ENCODE assay signal across 8 mouse cellular contexts in the genomic region with DNA sequence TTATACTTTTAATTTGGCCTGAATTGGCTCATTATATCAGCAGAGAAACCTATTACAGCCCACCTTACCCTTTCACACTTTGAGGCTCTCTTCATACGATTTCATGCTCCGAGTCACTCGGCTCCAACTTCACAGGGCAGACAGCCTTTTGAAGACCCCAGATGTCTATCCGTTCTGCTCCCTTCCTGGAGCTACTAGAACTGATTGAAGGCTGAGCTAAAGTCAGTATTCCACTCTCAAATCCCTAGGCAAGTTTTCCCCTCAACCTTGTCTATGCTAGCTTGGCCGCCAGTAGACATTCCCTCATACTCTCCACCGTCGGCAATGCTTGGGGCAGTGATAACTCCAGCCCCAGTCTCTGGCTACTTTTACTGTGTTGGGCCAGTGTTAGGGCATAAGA. TPM values are rescaled to one million over a fixed set of nuclear protein-coding genes. Genes with fewer than 3 reads are reported as not detected.
DNase-seq lines count a peak whose midpoint lies in the region; ATAC-seq and TF ChIP-seq lines count a peak whose summit lies in the region.
"Had no signal": no experiment of that assay in that cellular context is flagged by ENCODE, and none has a peak within 500 bp of the region (broad histone marks: within the 10 kb centered on the region; RNA-seq: fewer than 3 reads in every experiment).

No protein-coding gene starts in this region.

- peak overlapping the region; percentile 87 for H3K4me3 ChIP-seq in hindbrain, embryonic 10.5 days
- H3K4me3 ChIP-seq in hindbrain, embryonic 11.5 days (ENCODE audit: low read depth, low read length), result no peak overlapping the region
- peak overlapping the region; percentile 65 for H3K4me3 ChIP-seq in thymus, adult 2 months (ENCODE audit: control insufficient read depth, insufficient read depth, low read length)
- peak overlapping the region; percentile 95 for H3K4me3 ChIP-seq in limb, embryonic 10.5 days

- H3K9me3 ChIP-seq in hindbrain, embryonic 10.5 days, result no peaks in the 10 kb centered on the region
- H3K9me3 ChIP-seq in hindbrain, embryonic 11.5 days (ENCODE audit: control insufficient read depth, low read length), result no peaks in the 10 kb centered on the region
- H3K9me3 ChIP-seq in limb, embryonic 10.5 days (replicated peaks), result no peaks in the 10 kb centered on the region

- WGBS in hindbrain, embryonic 10.5 days, result 51% methylated on average over 7 of the region's 7 CpGs
- WGBS in hindbrain, embryonic 11.5 days, result 51% methylated on average over 7 of the region's 7 CpGs
- WGBS in thymus, adult 2 months, result 5% methylated on average over 7 of the region's 7 CpGs
- WGBS in limb, embryonic 10.5 days, result 53% methylated on average over 7 of the region's 7 CpGs

- peaks cover 6% of the 10 kb centered on the region for H3K36me3 ChIP-seq in hindbrain, embryonic 10.5 days
- H3K36me3 ChIP-seq in hindbrain, embryonic 11.5 days (ENCODE audit: control insufficient read depth, insufficient read depth, low read length), result no peaks in the 10 kb centered on the region
- H3K36me3 ChIP-seq in thymus, adult 2 months (ENCODE audit: control insufficient read depth, insufficient read depth, low read length), result peaks cover under 1% of the 10 kb centered on the region
- peaks cover 4% of the 10 kb centered on the region for H3K36me3 ChIP-seq in limb, embryonic 10.5 days

- ATAC-seq in hindbrain, embryonic 11.5 days (ENCODE audit: low FRiP score), result no peak
- no peak for ATAC-seq in megakaryocyte-erythroid progenitor cell, adult 5-6 weeks (replicated peaks; ENCODE audit: low FRiP score, low TSS enrichment, poor library complexity, severe bottlenecking)

- no peak for DNase-seq in hindbrain, embryonic 10.5 days (ENCODE audit: low spot score)
- DNase-seq in hindbrain, embryonic 11.5 days (ENCODE audit: low spot score), result no peak
- no peak for DNase-seq in thymus, adult 2 months
- no peak for DNase-seq in thymus, postnatal 4 days
- no peak for DNase-seq in limb, embryonic 10.5 days (ENCODE audit: low spot score)
- no peak for DNase-seq in layer of hippocampus, postnatal 14 days (ENCODE audit: low spot score in 2 of 2)
- DNase-seq: right cerebral cortex, postnatal 4 days had no signal

- H3K9ac ChIP-seq in hindbrain, embryonic 11.5 days (ENCODE audit: low read depth, low read length), result no peak overlapping the region

- no peaks in the 10 kb centered on the region for H3K27me3 ChIP-seq in hindbrain, embryonic 10.5 days (ENCODE audit: insufficient read depth, poor library complexity, severe bottlenecking)
- H3K27me3 ChIP-seq in hindbrain, embryonic 11.5 days (ENCODE audit: control insufficient read depth, insufficient read depth, low read length), result no peaks in the 10 kb centered on the region
- no peaks in the 10 kb centered on the region for H3K27me3 ChIP-seq in thymus, adult 2 months (ENCODE audit: control insufficient read depth, insufficient read depth, low read length)
- H3K27me3 ChIP-seq in limb, embryonic 10.5 days (ENCODE audit: low read depth, poor library complexity, severe bottlenecking), result no peaks in the 10 kb centered on the region

- H3K4me2 ChIP-seq in hindbrain, embryonic 11.5 days (replicated peaks; ENCODE audit: low read depth, low read length), result no peak overlapping the region

- H3K27ac ChIP-seq in hindbrain, embryonic 10.5 days, result peak overlapping the region; percentile 99
- no peak overlapping the region for H3K27ac ChIP-seq in hindbrain, embryonic 11.5 days (ENCODE audit: low read depth, low read length)
- peak overlapping the region; percentile 95 for H3K27ac ChIP-seq in thymus, adult 2 months (ENCODE audit: control insufficient read depth, insufficient read depth, low read length)
- H3K27ac ChIP-seq in limb, embryonic 10.5 days, result peak overlapping the region; percentile 100

- H3K4me1 ChIP-seq in hindbrain, embryonic 10.5 days (replicated peaks), result peaks cover 94% of the 10 kb centered on the region
- H3K4me1 ChIP-seq in hindbrain, embryonic 11.5 days (replicated peaks; ENCODE audit: control insufficient read depth, insufficient read depth, low read length), result peaks cover 29% of the 10 kb centered on the region
- peaks cover 38% of the 10 kb centered on the region for H3K4me1 ChIP-seq in thymus, adult 2 months (replicated peaks; ENCODE audit: control insufficient read depth, insufficient read depth, low read length)
- peaks cover 88% of the 10 kb centered on the region for H3K4me1 ChIP-seq in limb, embryonic 10.5 days

- TF ChIP-seq POLR2A in thymus, adult 2 months (IDR thresholded peaks at IDR 0.05; ENCODE audit: control insufficient read depth, extremely low read depth, insufficient read depth, low read length, poor library complexity), result no peak

- TF ChIP-seq CTCF in thymus, adult 2 months (IDR thresholded peaks at IDR 0.05; ENCODE audit: borderline replicate concordance, control insufficient read depth, extremely low read depth, insufficient read depth, low read length, poor library complexity), result no peak

RNA-seq across cellular contexts. Expression of a gene that starts 0.4 kb away (rescaled TPM):
- polyA plus RNA-seq in hindbrain, embryonic 10.5 days (2016; fragmentation: Nextera tagmentation; extraction: Ambion mirVana), result 8.1 and 8.4 TPM in 2 replicates
- polyA plus RNA-seq in hindbrain, embryonic 11.5 days (2014; fragmentation: Nextera tagmentation; extraction: Ambion mirVana), result 3.2 and 5.9 TPM in 2 replicates
- 208 and 222 TPM in 2 replicates for polyA plus RNA-seq in thymus, adult 2 months (2012; rRNA removed)
- polyA plus RNA-seq in limb, embryonic 10.5 days (2016; fragmentation: Nextera tagmentation; extraction: Ambion mirVana), result 4.8 and 10.5 TPM in 2 replicates
- total RNA-seq in megakaryocyte-erythroid progenitor cell, adult 5-6 weeks (2014; fragmentation: Nextera tagmentation), result 28.0 and 33.0 TPM in 2 replicates
- total RNA-seq in megakaryocyte-erythroid progenitor cell, adult 5-6 weeks (2017), result 7.8 and 11.2 TPM in 2 replicates
- 1 to 10 TPM; 3.1 to 3.5 TPM for total RNA-seq in layer of hippocampus, postnatal 14 days (2021)

RNA-seq across cellular contexts. Expression of a gene that starts 1.9 kb away (rescaled TPM):
- polyA plus RNA-seq in hindbrain, embryonic 10.5 days (2016; fragmentation: Nextera tagmentation; extraction: Ambion mirVana), result 17.7 and 17.8 TPM in 2 replicates
- polyA plus RNA-seq in hindbrain, embryonic 11.5 days (2014; fragmentation: Nextera tagmentation; extraction: Ambion mirVana), result 16.6 and 17.3 TPM in 2 replicates
- 144 and 146 TPM in 2 replicates for polyA plus RNA-seq in thymus, adult 2 months (2012; rRNA removed)
- 19.9 and 22.5 TPM in 2 replicates for polyA plus RNA-seq in limb, embryonic 10.5 days (2016; fragmentation: Nextera tagmentation; extraction: Ambion mirVana)
- 31.1 and 31.3 TPM in 2 replicates for total RNA-seq in megakaryocyte-erythroid progenitor cell, adult 5-6 weeks (2014; fragmentation: Nextera tagmentation)
- 23.2 and 31.1 TPM in 2 replicates for total RNA-seq in megakaryocyte-erythroid progenitor cell, adult 5-6 weeks (2017)
- 10 to 100 TPM; 43.5 to 52.7 TPM for total RNA-seq in layer of hippocampus, postnatal 14 days (2021)

RNA-seq across cellular contexts. Expression of a gene that starts 8.5 kb away (rescaled TPM):
- polyA plus RNA-seq in hindbrain, embryonic 10.5 days (2016; fragmentation: Nextera tagmentation; extraction: Ambion mirVana), result 2.0 and 2.7 TPM in 2 replicates
- polyA plus RNA-seq in hindbrain, embryonic 11.5 days (2014; fragmentation: Nextera tagmentation; extraction: Ambion mirVana), result 1.7 and 2.2 TPM in 2 replicates
- 13.4 and 18.8 TPM in 2 replicates for polyA plus RNA-seq in thymus, adult 2 months (2012; rRNA removed)
- 2.6 and 3.6 TPM in 2 replicates for polyA plus RNA-seq in limb, embryonic 10.5 days (2016; fragmentation: Nextera tagmentation; extraction: Ambion mirVana)
- total RNA-seq in megakaryocyte-erythroid progenitor cell, adult 5-6 weeks (2014; fragmentation: Nextera tagmentation), result 2.6 and 6.6 TPM in 2 replicates
- 0.57 TPM in 1 of 2 replicates, not detected in the other for total RNA-seq in megakaryocyte-erythroid progenitor cell, adult 5-6 weeks (2017)
- total RNA-seq in layer of hippocampus, postnatal 14 days (2021), result 1 to 10 TPM; 1.2 to 1.5 TPM

RNA-seq across cellular contexts. Expression of a gene that starts 14.3 kb away (rescaled TPM):
- polyA plus RNA-seq in hindbrain, embryonic 10.5 days (2016; fragmentation: Nextera tagmentation; extraction: Ambion mirVana), result 202 and 223 TPM in 2 replicates
- 175 and 182 TPM in 2 replicates for polyA plus RNA-seq in hindbrain, embryonic 11.5 days (2014; fragmentation: Nextera tagmentation; extraction: Ambion mirVana)
- polyA plus RNA-seq in thymus, adult 2 months (2012; rRNA removed), result 140 and 175 TPM in 2 replicates
- polyA plus RNA-seq in limb, embryonic 10.5 days (2016; fragmentation: Nextera tagmentation; extraction: Ambion mirVana), result 149 and 162 TPM in 2 replicates
- 46.9 and 66.2 TPM in 2 replicates for total RNA-seq in megakaryocyte-erythroid progenitor cell, adult 5-6 weeks (2014; fragmentation: Nextera tagmentation)
- 13.4 and 20.0 TPM in 2 replicates for total RNA-seq in megakaryocyte-erythroid progenitor cell, adult 5-6 weeks (2017)
- total RNA-seq in layer of hippocampus, postnatal 14 days (2021), result 10 to 100 TPM; 85.7 to 92.9 TPM

RNA-seq across cellular contexts. Expression of a gene that starts 14.9 kb away (rescaled TPM):
- 68.1 and 104 TPM in 2 replicates for polyA plus RNA-seq in hindbrain, embryonic 10.5 days (2016; fragmentation: Nextera tagmentation; extraction: Ambion mirVana)
- 73.8 and 81.2 TPM in 2 replicates for polyA plus RNA-seq in hindbrain, embryonic 11.5 days (2014; fragmentation: Nextera tagmentation; extraction: Ambion mirVana)
- polyA plus RNA-seq in thymus, adult 2 months (2012; rRNA removed), result 316 and 350 TPM in 2 replicates
- 51.0 and 55.6 TPM in 2 replicates for polyA plus RNA-seq in limb, embryonic 10.5 days (2016; fragmentation: Nextera tagmentation; extraction: Ambion mirVana)
- 76.3 and 104 TPM in 2 replicates for total RNA-seq in megakaryocyte-erythroid progenitor cell, adult 5-6 weeks (2014; fragmentation: Nextera tagmentation)
- total RNA-seq in megakaryocyte-erythroid progenitor cell, adult 5-6 weeks (2017), result 19.0 and 51.2 TPM in 2 replicates
- 100 to 1,000 TPM; 156 to 167 TPM for total RNA-seq in layer of hippocampus, postnatal 14 days (2021)

Comparison
In these comparisons a context has a peak if more than half of its experiments do, and no peak if none do; other contexts are left out.
1. RNA of a gene that starts 0.4 kb away (polyA plus RNA-seq): 208 to 222 TPM in thymus, adult 2 months; 8.1 to 8.4 TPM in hindbrain, embryonic 10.5 days, 4.8 to 10.5 TPM in limb, embryonic 10.5 days and 3.2 to 5.9 TPM in hindbrain, embryonic 11.5 days; every median in the first group is over 10 times any median in the second.